Mouse (Mus musculus): ENCODE results near the gene Paqr6. TPM values are rescaled to one million over a fixed set of nuclear protein-coding genes. Genes with fewer than 3 reads are reported as not detected.

Gene Paqr6
- polyA plus RNA-seq, 2 experiments = 4.1 to 8.7 TPM

GRCm38 (mm10) chr3:88359584-88359983 is 4.8 kb upstream of the Paqr6 start:
- WGBS (ENCODE audit: insufficient replicate concordance) = 75% methylated on average over 5 of the region's 5 CpGs
- Histone ChIP-seq H3K36me3 (replicated peaks; ENCODE audit: control insufficient read depth, insufficient read depth, low read depth) (peaks cover 77% of the 10 kb centered on the region), H3K4me3 (ENCODE audit: insufficient read depth in 1 of 2, low read depth in 2 of 2, low read length in 2 of 2) (no peak overlapping the region), H3K27ac (no peak overlapping the region), H3K4me1 (replicated peaks; ENCODE audit: control insufficient read depth in 2 of 2, insufficient read depth in 2 of 2, low read length in 1 of 2) (peaks cover 25 to 31% of the 10 kb centered on the region in 2 experiments), H3K9ac (replicated peaks) (no peak overlapping the region), H3K4me2 (ENCODE audit: low read depth) (no peak overlapping the region), H3K27me3 (ENCODE audit: control insufficient read depth, insufficient read depth, low read length) (no peaks in the 10 kb centered on the region), H3K9me3 (ENCODE audit: control insufficient read depth, low read length) (no peaks in the 10 kb centered on the region)
- ATAC-seq (ENCODE audit: insufficient read depth) = no peak
- no peak for DNase-seq (ENCODE audit: low read depth in 3 of 3, low spot score in 3 of 3)
- no peak for TF ChIP-seq CTCF (IDR thresholded peaks at IDR 0.05; ENCODE audit: low read depth)
- TF ChIP-seq EP300 (IDR thresholded peaks at IDR 0.05; ENCODE audit: low read depth) = no peak

GRCm38 (mm10) chr3:88359989-88360388 is 4.4 kb upstream of the Paqr6 start:
- Histone ChIP-seq H3K4me2 (ENCODE audit: low read depth) (no peak overlapping the region), H3K27me3 (ENCODE audit: control insufficient read depth, insufficient read depth, low read length) (peaks cover 2% of the 10 kb centered on the region), H3K4me1 (replicated peaks; ENCODE audit: control insufficient read depth in 2 of 2, insufficient read depth in 2 of 2, low read length in 1 of 2) (peaks cover 29 to 35% of the 10 kb centered on the region in 2 experiments), H3K36me3 (replicated peaks; ENCODE audit: control insufficient read depth, insufficient read depth, low read depth) (peaks cover 73% of the 10 kb centered on the region), H3K9ac (replicated peaks) (no peak overlapping the region), H3K9me3 (ENCODE audit: control insufficient read depth, low read length) (no peaks in the 10 kb centered on the region), H3K27ac (no peak overlapping the region), H3K4me3 (ENCODE audit: insufficient read depth in 1 of 2, low read depth in 2 of 2, low read length in 2 of 2) (no peak overlapping the region)
- TF ChIP-seq CTCF (IDR thresholded peaks at IDR 0.05; ENCODE audit: low read depth) = no peak
- no peak for TF ChIP-seq EP300 (IDR thresholded peaks at IDR 0.05; ENCODE audit: low read depth)
- WGBS (ENCODE audit: insufficient replicate concordance) = 81% methylated on average over 3 of the region's 3 CpGs
- no peak for DNase-seq (ENCODE audit: low read depth in 3 of 3, low spot score in 3 of 3)
- ATAC-seq (ENCODE audit: insufficient read depth) = no peak

- ATAC-seq (ENCODE audit: insufficient read depth) (no peak), DNase-seq (ENCODE audit: low read depth in 3 of 3, low spot score in 3 of 3) (no peak)
- Histone ChIP-seq H3K36me3 (replicated peaks; ENCODE audit: control insufficient read depth, insufficient read depth, low read depth) (peaks cover 62% of the 10 kb centered on the region), H3K27me3 (ENCODE audit: control insufficient read depth, insufficient read depth, low read length) (peaks cover 14% of the 10 kb centered on the region), H3K9me3 (ENCODE audit: control insufficient read depth, low read length) (no peaks in the 10 kb centered on the region), H3K4me2 (ENCODE audit: low read depth) (no peak overlapping the region), H3K9ac (replicated peaks) (no peak overlapping the region), H3K4me3 (ENCODE audit: insufficient read depth in 1 of 2, low read depth in 2 of 2, low read length in 2 of 2) (no peak overlapping the region), H3K27ac (no peak overlapping the region), H3K4me1 (replicated peaks; ENCODE audit: control insufficient read depth in 2 of 2, insufficient read depth in 2 of 2, low read length in 1 of 2) (peaks cover 32 to 37% of the 10 kb centered on the region in 2 experiments)
- WGBS (ENCODE audit: insufficient replicate concordance) = 53% methylated on average over 6 of the region's 6 CpGs
- no peak for TF ChIP-seq EP300 (IDR thresholded peaks at IDR 0.05; ENCODE audit: low read depth)
- TF ChIP-seq CTCF (IDR thresholded peaks at IDR 0.05; ENCODE audit: low read depth) = no peak
These were observed 3.3 kb upstream of the Paqr6 start for GRCm38 (mm10) chr3:88361096-88361495.

GRCm38 (mm10) chr3:88361612-88362313 is 2.6 kb upstream of the Paqr6 start:
- TF ChIP-seq CTCF (IDR thresholded peaks at IDR 0.05; ENCODE audit: low read depth) = no peak
- WGBS (ENCODE audit: insufficient replicate concordance) = 85% methylated on average over 2 of the region's 2 CpGs
- H3K4me1 ChIP-seq (replicated peaks; ENCODE audit: control insufficient read depth in 2 of 2, insufficient read depth in 2 of 2, low read length in 1 of 2) = peaks cover 32 to 37% of the 10 kb centered on the region in 2 experiments
- no peak for DNase-seq (ENCODE audit: low read depth in 3 of 3, low spot score in 3 of 3)
- H3K9ac ChIP-seq (replicated peaks) = no peak overlapping the region; the same call in 1 of the 2 replicates
- H3K4me3 ChIP-seq (ENCODE audit: insufficient read depth in 1 of 2, low read depth in 2 of 2, low read length in 2 of 2) = no peak overlapping the region
- H3K36me3 ChIP-seq (replicated peaks; ENCODE audit: control insufficient read depth, insufficient read depth, low read depth) = peaks cover 55% of the 10 kb centered on the region
- H3K9me3 ChIP-seq (ENCODE audit: control insufficient read depth, low read length) = no peaks in the 10 kb centered on the region
- no peak for ATAC-seq (ENCODE audit: insufficient read depth)
- peaks cover 17% of the 10 kb centered on the region for H3K27me3 ChIP-seq (ENCODE audit: control insufficient read depth, insufficient read depth, low read length)
- no peak overlapping the region for H3K4me2 ChIP-seq (ENCODE audit: low read depth)
- H3K27ac ChIP-seq = peak overlapping the region; percentile 80

- peak; percentile 79 to 83 (median 80) for DNase-seq (ENCODE audit: low read depth in 3 of 3, low spot score in 3 of 3)
- ATAC-seq (ENCODE audit: insufficient read depth) = peak; percentile 92
- Histone ChIP-seq H3K36me3 (replicated peaks; ENCODE audit: control insufficient read depth, insufficient read depth, low read depth) (peaks cover 38% of the 10 kb centered on the region), H3K9ac (replicated peaks) (peak overlapping the region; percentile 46), H3K27ac (peak overlapping the region; percentile 89), H3K4me2 (ENCODE audit: low read depth) (peak overlapping the region; percentile 73), H3K27me3 (ENCODE audit: control insufficient read depth, insufficient read depth, low read length) (peaks cover 17% of the 10 kb centered on the region), H3K4me3 (ENCODE audit: insufficient read depth in 1 of 2, low read depth in 2 of 2, low read length in 2 of 2) (peak overlapping the region in 1 of 2 experiments; percentile 54; a peak in 2 of 4 replicates), H3K9me3 (ENCODE audit: control insufficient read depth, low read length) (no peaks in the 10 kb centered on the region), H3K4me1 (replicated peaks; ENCODE audit: control insufficient read depth in 2 of 2, insufficient read depth in 2 of 2, low read length in 1 of 2) (peaks cover 32 to 37% of the 10 kb centered on the region in 2 experiments)
- WGBS (ENCODE audit: insufficient replicate concordance) = 27% methylated on average over 4 of the region's 4 CpGs
- peak; percentile 79 for TF ChIP-seq EP300 (IDR thresholded peaks at IDR 0.05; ENCODE audit: low read depth)
- TF ChIP-seq CTCF (IDR thresholded peaks at IDR 0.05; ENCODE audit: low read depth) = no peak
These were observed 684 bp upstream of the Paqr6 start for GRCm38 (mm10) chr3:88363700-88364099.
